Mouse (Mus musculus) lung, embryonic 14.5 days (tissue): ENCODE measurements around the gene Fance. TPM values are rescaled to one million over a fixed set of nuclear protein-coding genes. Genes with fewer than 3 reads are reported as not detected.
A peak's percentile ranks its signal among the peaks of the same experiment; 100 is the strongest.

Source experiments
- ATAC-seq: fragments of 200-750 bp; cut with Nextera tagmentation; 2 replicates; pipeline ENCODE4 v1.8.0; 2017; ENCODE audit warnings: mild to moderate bottlenecking, moderate TSS enrichment, moderate library complexity; ENCODE audit not compliant: insufficient read depth
- DNase-seq: peaks from one replicate; pipeline ENCODE4 v3.0.0-alpha.2; 2015
- H3K27ac ChIP-seq: fragments of 300-500 bp; sonication (generic); 2 replicates; pipeline ENCODE4 v1.5.1; 2014; ENCODE audit warnings: low read depth, mild to moderate bottlenecking, moderate library complexity
- H3K27me3 ChIP-seq: fragments of 300-500 bp; sonication (generic); 2 replicates; pipeline ENCODE4 v1.6.1; 2014; ENCODE audit warnings: low read length, control low read depth; ENCODE audit not compliant: insufficient read depth
- H3K36me3 ChIP-seq: fragments of 300-500 bp; sonication (generic); 2 replicates; pipeline ENCODE4 v1.6.1; 2014; ENCODE audit warnings: control low read depth; ENCODE audit not compliant: insufficient read depth
- H3K4me1 ChIP-seq: fragments of 300-500 bp; sonication (generic); 2 replicates; pipeline ENCODE4 v1.6.1; 2014; ENCODE audit warnings: antibody characterized with exemption, control low read depth; ENCODE audit not compliant: insufficient read depth
- H3K4me2 ChIP-seq: fragments of 300-500 bp; sonication (generic); 2 replicates; pipeline ENCODE4 v1.6.1; 2014; ENCODE audit warnings: mild to moderate bottlenecking
- H3K4me3 ChIP-seq: fragments of 300-500 bp; sonication (generic); 2 replicates; pipeline ENCODE4 v1.5.1; 2014; ENCODE audit warnings: low read depth, low read length
- H3K9ac ChIP-seq: fragments of 300-500 bp; sonication (generic); 2 replicates; pipeline ENCODE4 v1.6.1; 2014
- H3K9me3 ChIP-seq: fragments of 300-500 bp; sonication (generic); 2 replicates; pipeline ENCODE4 v1.6.1; 2016; ENCODE audit warnings: low read depth, low read length, control low read depth
- CTCF ChIP-seq: IDR thresholded peaks from 2 replicates; pipeline ENCODE4 v1.5.1; 2016; ENCODE audit warnings: antibody characterized with exemption, low read depth
- whole genome bisulfite sequencing: fragments of 180-500 bp; shearing (Covaris S2); extraction: QIAGEN DNeasy Blood & Tissue Kit; methylation state at CpG from one replicate; pipeline ENCODE4 v1.1.7; 2014; 5-methylcytosine and 5-hydroxymethylcytosine counted together
- polyA plus RNA-seq: library from polyadenylated mRNA; unstranded; fragments of >200 nt; fragmentation: Nextera tagmentation; extraction: Ambion mirVana; gene quantifications from 2 replicates; pipeline ENCODE4 v1.2.1, GENCODE M21; 2014

Gene Fance
- polyA plus RNA-seq, 1 experiment from 2014 or later: 35.3 TPM

- no peak for TF ChIP-seq CTCF
- Histone ChIP-seq H3K4me2 (peak overlapping the region; percentile 57), H3K4me1 (peaks cover 38% of the 10 kb centered on the region), H3K9me3 (no peaks in the 10 kb centered on the region), H3K27me3 (no peaks in the 10 kb centered on the region), H3K4me3 (peak overlapping the region; percentile 26), H3K36me3 (peaks cover 37% of the 10 kb centered on the region), H3K9ac (peak overlapping the region; percentile 47), H3K27ac (peak overlapping the region; percentile 87)
- ATAC-seq (peak; percentile 81), DNase-seq (peak; percentile 96)
- WGBS: 4% methylated on average over 26 of the region's 26 CpGs
Measured at GRCm38 (mm10) chr17:28341091-28341490, 27.8 kb downstream of the Fance start.

- DNase-seq: peak; percentile 73
- no peak for TF ChIP-seq CTCF
- no peak for ATAC-seq
- Histone ChIP-seq H3K9me3 (no peaks in the 10 kb centered on the region), H3K27ac (peak overlapping the region; percentile 92), H3K9ac (peak overlapping the region; percentile 34), H3K36me3 (peaks cover 15% of the 10 kb centered on the region), H3K27me3 (no peaks in the 10 kb centered on the region), H3K4me3 (no peak overlapping the region), H3K4me1 (peaks cover 65% of the 10 kb centered on the region), H3K4me2 (peak overlapping the region; percentile 56)
- 12% methylated on average over 4 of the region's 4 CpGs for WGBS
Measured at GRCm38 (mm10) chr17:28344050-28344607, 30.8 kb downstream of the Fance start.

DNA sequence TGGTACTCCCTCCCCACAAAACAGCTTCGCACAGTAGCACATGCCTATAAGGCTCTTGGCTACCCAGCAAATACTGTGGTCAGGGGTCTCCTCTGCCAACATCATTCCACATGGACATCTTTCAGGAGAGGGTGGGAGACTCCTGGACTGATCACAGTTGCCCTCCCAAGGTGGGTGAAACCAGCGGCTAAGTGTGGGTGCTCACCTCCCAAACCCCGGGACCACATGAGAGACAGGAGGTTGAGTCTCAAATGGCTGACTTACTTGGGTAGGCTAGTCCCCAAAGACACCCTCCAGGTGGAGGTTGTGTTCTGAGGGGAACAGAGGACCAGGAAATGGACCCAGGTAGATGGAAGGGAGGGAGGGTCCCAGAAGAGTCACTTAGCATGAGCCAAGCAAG lies 31.4 kb downstream of the Fance start:
- Histone ChIP-seq H3K4me3 (no peak overlapping the region), H3K9ac (no peak overlapping the region), H3K27ac (peak overlapping the region; percentile 92), H3K4me1 (peaks cover 66% of the 10 kb centered on the region), H3K4me2 (peak overlapping the region; percentile 56), H3K36me3 (peaks cover 11% of the 10 kb centered on the region), H3K9me3 (no peaks in the 10 kb centered on the region), H3K27me3 (no peaks in the 10 kb centered on the region)
- no peak for DNase-seq
- ATAC-seq: no peak
- TF ChIP-seq CTCF: no peak
- 40% methylated on average over 3 of the region's 3 CpGs for WGBS

GRCm38 (mm10) chr17:28345271-28345721 lies 32.0 kb downstream of the Fance start:
- DNase-seq (peak; percentile 76), ATAC-seq (peak; percentile 14; the same call in 1 of the 2 replicates)
- peaks cover 66% of the 10 kb centered on the region for H3K4me1 ChIP-seq
- no peaks in the 10 kb centered on the region for H3K27me3 ChIP-seq
- H3K27ac ChIP-seq: peak overlapping the region; percentile 92
- WGBS: 0% methylated on average over 7 of the region's 8 CpGs
- peak overlapping the region; percentile 13 for H3K9ac ChIP-seq
- peaks cover 5% of the 10 kb centered on the region; the same call in 1 of the 2 replicates for H3K36me3 ChIP-seq
- no peak for TF ChIP-seq CTCF
- no peaks in the 10 kb centered on the region for H3K9me3 ChIP-seq
- peak overlapping the region; percentile 56 for H3K4me2 ChIP-seq
- peak overlapping the region; percentile 21 for H3K4me3 ChIP-seq

DNA sequence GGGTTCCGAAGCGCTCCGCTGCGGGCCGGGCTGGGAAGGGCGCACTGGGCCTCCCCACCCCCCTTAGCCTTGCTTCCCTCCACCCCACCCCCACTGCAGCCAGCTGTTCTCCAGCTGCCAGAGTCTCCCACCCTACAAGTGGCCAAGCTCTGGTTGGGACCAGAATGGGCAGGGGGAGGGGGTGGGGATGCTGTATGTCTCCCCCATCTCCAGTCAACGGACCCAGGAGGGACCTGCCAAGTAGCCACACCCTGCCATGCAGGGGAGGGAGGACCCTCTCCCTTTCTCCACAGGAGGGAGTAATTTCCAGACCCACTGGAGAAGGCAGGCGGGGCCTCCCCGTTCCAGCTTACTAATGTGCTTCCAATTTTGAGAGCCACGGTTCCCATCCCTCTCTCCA lies 32.6 kb downstream of the Fance start:
- peak; percentile 57 for TF ChIP-seq CTCF
- peak; percentile 14 for ATAC-seq
- 5% methylated on average over 10 of the region's 10 CpGs for WGBS

DNA sequence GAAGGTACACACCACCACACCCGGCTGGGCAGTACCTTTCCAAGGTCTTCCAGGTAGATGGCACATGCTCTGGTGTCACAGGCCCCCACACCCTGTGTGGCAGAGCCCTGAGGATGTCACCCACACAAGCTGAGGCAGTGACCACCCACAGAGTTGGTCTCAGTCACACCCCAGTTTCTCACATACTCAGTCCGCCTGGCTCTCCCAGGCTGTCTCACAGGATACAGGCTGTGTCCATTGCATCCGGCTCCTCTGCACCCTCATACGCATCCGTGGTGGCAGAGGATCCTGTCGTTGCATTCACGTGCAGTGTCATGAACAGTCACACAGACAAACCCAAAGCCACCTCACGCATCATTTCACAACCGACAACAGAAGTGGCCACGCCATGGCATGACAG lies 34.0 kb downstream of the Fance start:
- WGBS: 61% methylated on average over 10 of the region's 10 CpGs
- no peaks in the 10 kb centered on the region for H3K27me3 ChIP-seq
- DNase-seq (peak; percentile 32), ATAC-seq (no peak)
- H3K4me1 ChIP-seq: peaks cover 65% of the 10 kb centered on the region
- H3K27ac ChIP-seq: 0 out of 2 replicates have a peak overlapping the region, but pooled peaks have one; percentile 12
- no peak overlapping the region for H3K9ac ChIP-seq
- peak overlapping the region; percentile 94 for H3K4me2 ChIP-seq
- H3K4me3 ChIP-seq: no peak overlapping the region
- H3K36me3 ChIP-seq: no peaks in the 10 kb centered on the region
- no peak for TF ChIP-seq CTCF
- no peaks in the 10 kb centered on the region for H3K9me3 ChIP-seq

More for the DNA sequence above, 32.6 kb downstream of the Fance start:
- H3K36me3 ChIP-seq: no peaks in the 10 kb centered on the region
- H3K4me2 ChIP-seq: peak overlapping the region; percentile 56
- peak overlapping the region; percentile 21 for H3K4me3 ChIP-seq
- H3K4me1 ChIP-seq: peaks cover 62% of the 10 kb centered on the region
- H3K9ac ChIP-seq: peak overlapping the region; percentile 13
- H3K9me3 ChIP-seq: no peaks in the 10 kb centered on the region
- peak overlapping the region; percentile 92 for H3K27ac ChIP-seq
- peak; percentile 73 for DNase-seq
- no peaks in the 10 kb centered on the region for H3K27me3 ChIP-seq

- TF ChIP-seq CTCF: no peak
- no peak for ATAC-seq
Measured at GRCm38 (mm10) chr17:28348211-28348610, 34.9 kb downstream of the Fance start.

More at GRCm38 (mm10) chr17:28348211-28348610, 34.9 kb downstream of the Fance start:
- Histone ChIP-seq H3K9ac (peak overlapping the region; percentile 88), H3K27me3 (no peaks in the 10 kb centered on the region), H3K4me1 (peaks cover 65% of the 10 kb centered on the region), H3K4me2 (peak overlapping the region; percentile 94), H3K9me3 (no peaks in the 10 kb centered on the region), H3K4me3 (peak overlapping the region; percentile 77), H3K36me3 (no peaks in the 10 kb centered on the region), H3K27ac (peak overlapping the region; percentile 99; the same call in 1 of the 2 replicates)
- peak; percentile 42 for DNase-seq
- WGBS: 32% methylated on average over 6 of the region's 6 CpGs
